25 mouse cellular contexts compared by ENCODE assay signal in genomic region chr1:134055666-134056245, GRCm38 (mm10). TPM values are rescaled to one million over a fixed set of nuclear protein-coding genes. Genes with fewer than 3 reads are reported as not detected.
A peak's percentile ranks its signal among the peaks of the same experiment; 100 is the strongest.
DNase-seq lines count a peak whose midpoint lies in the region; ATAC-seq and TF ChIP-seq lines count a peak whose summit lies in the region.
"Had no signal": no experiment of that assay in that cellular context is flagged by ENCODE, and none has a peak within 500 bp of the region (broad histone marks: within the 10 kb centered on the region; RNA-seq: fewer than 3 reads in every experiment).

No protein-coding gene starts in this region.

- 73% methylated on average over 9 of the region's 9 CpGs for WGBS in heart, embryonic 11.5 days (ENCODE audit: insufficient replicate concordance)
- 67% methylated on average over 9 of the region's 9 CpGs for WGBS in heart, embryonic 12.5 days
- 78% methylated on average over 9 of the region's 9 CpGs for WGBS in lung, postnatal 0 days
- WGBS in intestine, embryonic 15.5 days: 81% methylated on average over 9 of the region's 9 CpGs
- 76% methylated on average over 9 of the region's 9 CpGs for whole genome bisulfite sequencing in stomach, embryonic 15.5 days

- H3K36me3 ChIP-seq in heart, embryonic 11.5 days (ENCODE audit: control insufficient read depth, insufficient read depth, low read length): no peaks in the 10 kb centered on the region
- H3K36me3 ChIP-seq in heart, embryonic 12.5 days: no peaks in the 10 kb centered on the region
- no peaks in the 10 kb centered on the region for H3K36me3 ChIP-seq in lung, postnatal 0 days (ENCODE audit: insufficient read depth, low read length)
- H3K36me3 ChIP-seq in intestine, embryonic 15.5 days: no peaks in the 10 kb centered on the region
- no peaks in the 10 kb centered on the region for H3K36me3 ChIP-seq in stomach, embryonic 15.5 days
- H3K36me3 ChIP-seq: embryonic facial prominence, embryonic 15.5 days; midbrain, embryonic 12.5 days; neural tube, embryonic 15.5 days had no signal

- DNase-seq in lung, postnatal 0 days (ENCODE audit: low spot score): no peak
- no peak for DNase-seq in lung, postnatal 10 days
- DNase-seq in left cerebral cortex, adult 18-20 months (ENCODE audit: low spot score in 2 of 2): no peak
- no peak for DNase-seq in kidney, postnatal 25 days
- DNase-seq: B cell, adult 2 months; cerebellum, postnatal 10 days; gastrocnemius, postnatal 36 days; kidney, adult 18-20 months; layer of hippocampus, postnatal 36 days; lung, adult 18-20 months; thymus, postnatal 36 days had no signal

- TF ChIP-seq CTCF in lung, postnatal 0 days (IDR thresholded peaks at IDR 0.05): no peak

- no peak overlapping the region for H3K9ac ChIP-seq in heart, embryonic 11.5 days (ENCODE audit: low read depth, low read length)
- no peak overlapping the region for H3K9ac ChIP-seq in heart, embryonic 12.5 days
- no peak overlapping the region for H3K9ac ChIP-seq in lung, postnatal 0 days (replicated peaks; ENCODE audit: low read depth)
- no peak overlapping the region for H3K9ac ChIP-seq in intestine, embryonic 15.5 days
- H3K9ac ChIP-seq in stomach, embryonic 15.5 days: no peak overlapping the region
- H3K9ac ChIP-seq: embryonic facial prominence, embryonic 15.5 days; hindbrain, embryonic 14.5 days; midbrain, embryonic 12.5 days; neural tube, embryonic 15.5 days had no signal

- H3K9me3 ChIP-seq in heart, embryonic 11.5 days (replicated peaks; ENCODE audit: control insufficient read depth, low read length): no peaks in the 10 kb centered on the region
- no peaks in the 10 kb centered on the region for H3K9me3 ChIP-seq in heart, embryonic 12.5 days (replicated peaks)
- no peaks in the 10 kb centered on the region for H3K9me3 ChIP-seq in lung, postnatal 0 days (ENCODE audit: low read length)
- no peaks in the 10 kb centered on the region for H3K9me3 ChIP-seq in intestine, embryonic 15.5 days
- H3K9me3 ChIP-seq in stomach, embryonic 15.5 days: no peaks in the 10 kb centered on the region
- H3K9me3 ChIP-seq: embryonic facial prominence, embryonic 15.5 days; midbrain, embryonic 12.5 days; neural tube, embryonic 15.5 days had no signal

- no peak overlapping the region for H3K4me3 ChIP-seq in heart, embryonic 11.5 days (ENCODE audit: low read depth, low read length)
- H3K4me3 ChIP-seq in heart, embryonic 12.5 days: no peak overlapping the region
- H3K4me3 ChIP-seq in lung, postnatal 0 days (ENCODE audit: low read depth, low read length): no peak overlapping the region
- H3K4me3 ChIP-seq in intestine, embryonic 15.5 days (replicated peaks): no peak overlapping the region
- H3K4me3 ChIP-seq in stomach, embryonic 15.5 days (replicated peaks): no peak overlapping the region
- H3K4me3 ChIP-seq: embryonic facial prominence, embryonic 15.5 days; midbrain, embryonic 12.5 days; myocyte; neural tube, embryonic 15.5 days had no signal

- peak overlapping the region; percentile 38; the same call in 1 of the 2 replicates for H3K4me2 ChIP-seq in heart, embryonic 11.5 days
- no peak overlapping the region for H3K4me2 ChIP-seq in heart, embryonic 12.5 days
- no peak overlapping the region for H3K4me2 ChIP-seq in lung, postnatal 0 days (replicated peaks; ENCODE audit: low read depth, low read length)
- H3K4me2 ChIP-seq in intestine, embryonic 15.5 days (replicated peaks): peak overlapping the region; percentile 14
- H3K4me2 ChIP-seq in stomach, embryonic 15.5 days: peak overlapping the region; percentile 19; the same call in 1 of the 2 replicates
- H3K4me2 ChIP-seq: embryonic facial prominence, embryonic 15.5 days; hindbrain, embryonic 14.5 days; midbrain, embryonic 12.5 days; neural tube, embryonic 15.5 days had no signal

- ATAC-seq in heart, embryonic 11.5 days (replicated peaks; ENCODE audit: insufficient number of reproducible peaks, low FRiP score, low TSS enrichment): no peak
- no peak for ATAC-seq in heart, embryonic 12.5 days (ENCODE audit: insufficient number of reproducible peaks, low FRiP score)
- no peak for ATAC-seq in lung, postnatal 0 days
- peak; percentile 5; the same call in 1 of the 2 replicates for ATAC-seq in intestine, embryonic 15.5 days
- no peak for ATAC-seq in stomach, embryonic 15.5 days (ENCODE audit: insufficient read depth, low FRiP score, low read depth)

- peaks cover 13% of the 10 kb centered on the region for H3K4me1 ChIP-seq in heart, embryonic 11.5 days (ENCODE audit: control insufficient read depth, insufficient read depth, low read length)
- H3K4me1 ChIP-seq in heart, embryonic 12.5 days (replicated peaks): peaks cover 18% of the 10 kb centered on the region
- peaks cover 23% of the 10 kb centered on the region; the same call in 1 of the 2 replicates for H3K4me1 ChIP-seq in lung, postnatal 0 days (ENCODE audit: insufficient read depth, low read depth, low read length)
- H3K4me1 ChIP-seq in intestine, embryonic 15.5 days (replicated peaks): peaks cover 31% of the 10 kb centered on the region
- H3K4me1 ChIP-seq in stomach, embryonic 15.5 days: peaks cover 21% of the 10 kb centered on the region

- no peak for TF ChIP-seq EP300 in lung, postnatal 0 days (IDR thresholded peaks at IDR 0.05)

- H3K27ac ChIP-seq in heart, embryonic 11.5 days (ENCODE audit: low read depth, low read length): no peak overlapping the region
- H3K27ac ChIP-seq in heart, embryonic 12.5 days (ENCODE audit: poor library complexity, severe bottlenecking): no peak overlapping the region
- H3K27ac ChIP-seq in lung, postnatal 0 days (ENCODE audit: low read length): peak overlapping the region; percentile 57
- peak overlapping the region; percentile 68 for H3K27ac ChIP-seq in intestine, embryonic 15.5 days
- peak overlapping the region; percentile 81 for H3K27ac ChIP-seq in stomach, embryonic 15.5 days
- H3K27ac ChIP-seq: embryonic facial prominence, embryonic 15.5 days; hindbrain, embryonic 14.5 days; midbrain, embryonic 12.5 days; neural tube, embryonic 15.5 days had no signal

- no peaks in the 10 kb centered on the region for H3K27me3 ChIP-seq in heart, embryonic 11.5 days (ENCODE audit: control insufficient read depth, insufficient read depth, low read length)
- no peaks in the 10 kb centered on the region for H3K27me3 ChIP-seq in heart, embryonic 12.5 days (replicated peaks)
- no peaks in the 10 kb centered on the region for H3K27me3 ChIP-seq in lung, postnatal 0 days (replicated peaks; ENCODE audit: insufficient read depth, low read length)
- no peaks in the 10 kb centered on the region for H3K27me3 ChIP-seq in intestine, embryonic 15.5 days (replicated peaks)
- no peaks in the 10 kb centered on the region for H3K27me3 ChIP-seq in stomach, embryonic 15.5 days (replicated peaks)
- H3K27me3 ChIP-seq: embryonic facial prominence, embryonic 15.5 days; midbrain, embryonic 12.5 days; neural tube, embryonic 15.5 days had no signal

RNA-seq across cellular contexts. Expression of gene Fmod, which starts 18.7 kb away (rescaled TPM):
- 10.6 and 13.4 TPM in 2 replicates for polyA plus RNA-seq in heart, embryonic 11.5 days (2014; fragmentation: Nextera tagmentation; extraction: Ambion mirVana)
- 15.7 and 17.5 TPM in 2 replicates for polyA plus RNA-seq in heart, embryonic 12.5 days (2016; fragmentation: Nextera tagmentation; extraction: Ambion mirVana)
- polyA plus RNA-seq in lung, postnatal 0 days (2015; fragmentation: Nextera tagmentation; extraction: Ambion mirVana): 9.7 and 10.0 TPM in 2 replicates
- 8.5 and 9.2 TPM in 2 replicates for polyA plus RNA-seq in intestine, embryonic 15.5 days (2015; fragmentation: Nextera tagmentation; extraction: Ambion mirVana)
- polyA plus RNA-seq in stomach, embryonic 15.5 days (2015; fragmentation: Nextera tagmentation; extraction: Ambion mirVana): 9.0 and 11.1 TPM in 2 replicates
- 10 to 100 TPM; 27.5 to 28.4 TPM for total RNA-seq in left cerebral cortex, adult 18-20 months (2021)
- total RNA-seq: ES-E14 had no signal

RNA-seq across cellular contexts. Expression of gene Btg2, which starts 23.2 kb away (rescaled TPM):
- polyA plus RNA-seq in heart, embryonic 11.5 days (2014; fragmentation: Nextera tagmentation; extraction: Ambion mirVana): 31.7 and 35.6 TPM in 2 replicates
- polyA plus RNA-seq in heart, embryonic 12.5 days (2016; fragmentation: Nextera tagmentation; extraction: Ambion mirVana): 37.8 and 40.4 TPM in 2 replicates
- polyA plus RNA-seq in lung, postnatal 0 days (2015; fragmentation: Nextera tagmentation; extraction: Ambion mirVana): 177 and 184 TPM in 2 replicates
- 41.0 and 41.3 TPM in 2 replicates for polyA plus RNA-seq in intestine, embryonic 15.5 days (2015; fragmentation: Nextera tagmentation; extraction: Ambion mirVana)
- polyA plus RNA-seq in stomach, embryonic 15.5 days (2015; fragmentation: Nextera tagmentation; extraction: Ambion mirVana): 72.2 and 72.4 TPM in 2 replicates
- total RNA-seq in left cerebral cortex, adult 18-20 months (2021): 10 to 100 TPM; 18.7 to 22.2 TPM

RNA-seq across cellular contexts. Expression of gene Chit1, which starts 55.3 kb away (rescaled TPM):
- 1.7 and 1.9 TPM in 2 replicates for polyA plus RNA-seq in heart, embryonic 11.5 days (2014; fragmentation: Nextera tagmentation; extraction: Ambion mirVana)
- 0.32 and 0.49 TPM in 2 replicates for polyA plus RNA-seq in heart, embryonic 12.5 days (2016; fragmentation: Nextera tagmentation; extraction: Ambion mirVana)
- polyA plus RNA-seq in lung, postnatal 0 days (2015; fragmentation: Nextera tagmentation; extraction: Ambion mirVana): 0.29 TPM in 1 of 2 replicates, not detected in the other
- polyA plus RNA-seq in intestine, embryonic 15.5 days (2015; fragmentation: Nextera tagmentation; extraction: Ambion mirVana): not detected in 2 replicates
- 0.70 and 1.1 TPM in 2 replicates for polyA plus RNA-seq in stomach, embryonic 15.5 days (2015; fragmentation: Nextera tagmentation; extraction: Ambion mirVana)
- total RNA-seq in left cerebral cortex, adult 18-20 months (2021): not detected
- total RNA-seq: adrenal gland, postnatal 4 days; gastrocnemius, postnatal 36 days; layer of hippocampus, postnatal 36 days had no signal
- polyA plus RNA-seq: forebrain, embryonic 11.5 days; large intestine, adult 2 months; limb, embryonic 11.5 days; midbrain, embryonic 12.5 days had no signal

Comparison
In these comparisons a context has a peak if more than half of its experiments do, and no peak if none do; other contexts are left out.
1. H3K4me2 ChIP-seq: peak in heart, embryonic 11.5 days (single experiment), intestine, embryonic 15.5 days (single experiment) and stomach, embryonic 15.5 days (single experiment); none in heart, embryonic 12.5 days (single experiment) and lung, postnatal 0 days (single experiment).
2. H3K27ac ChIP-seq: peak in lung, postnatal 0 days (single experiment), intestine, embryonic 15.5 days (single experiment) and stomach, embryonic 15.5 days (single experiment); none in heart, embryonic 11.5 days (single experiment) and heart, embryonic 12.5 days (single experiment).